Mouse (Mus musculus) G1E (cell line): ENCODE measurements at regions not wholly inside any gene's neighbourhood (a gene's known extent, or its start where the extent isn't known, plus 50 kb on each side); places are given as distances from the start of the nearest gene placed in this dataset.

ENCODE experiments used
- ATAC-seq: 2 replicates; pipeline ENCODE4 v1.8.0; 2016; ENCODE audit warnings: mild to moderate bottlenecking; ENCODE audit not compliant: insufficient number of reproducible peaks, poor library complexity, low FRiP score, severe bottlenecking; ENCODE audit errors: extremely low read depth
- DNase-seq: peaks from one replicate; pipeline ENCODE4 v3.0.0; 2012; ENCODE audit warnings: low spot score
- H3K27me3 ChIP-seq: 2 replicates; pipeline ENCODE4 v1.6.1; 2012; ENCODE audit warnings: mild to moderate bottlenecking, low read length, inconsistent platforms; ENCODE audit not compliant: insufficient read depth
- H3K36me3 ChIP-seq: replicated peaks from 2 replicates; pipeline ENCODE3; 2012; ENCODE audit warnings: mild to moderate bottlenecking, inconsistent platforms
- H3K4me1 ChIP-seq: 2 replicates; pipeline ENCODE4 v1.6.1; 2012; ENCODE audit warnings: low read depth, low read length, inconsistent platforms, mixed read lengths; ENCODE audit not compliant: insufficient read depth
- H3K4me3 ChIP-seq: 2 replicates; pipeline ENCODE4 v1.5.1; 2012; ENCODE audit warnings: low read depth, mild to moderate bottlenecking, inconsistent platforms, low read length, moderate library complexity, mixed read lengths
- H3K9me3 ChIP-seq: replicated peaks from 2 replicates; pipeline ENCODE4 v1.6.1; 2012; ENCODE audit warnings: inconsistent platforms
- CTCF ChIP-seq: IDR thresholded peaks from 2 replicates; pipeline ENCODE4 v1.5.1; 2012; ENCODE audit warnings: low read depth, low read length, inconsistent platforms, mixed read lengths
- GATA1 ChIP-seq: IDR thresholded peaks from 2 replicates; pipeline ENCODE4 v1.6.1; 2012; ENCODE audit warnings: borderline replicate concordance, low read length, inconsistent platforms, mixed read lengths
- GATA2 ChIP-seq: IDR thresholded peaks from 2 replicates; pipeline ENCODE4 v1.6.1; 2012; ENCODE audit warnings: low read depth, low read length, inconsistent platforms, borderline replicate concordance
- POLR2AphosphoS5 ChIP-seq: IDR thresholded peaks from 2 replicates; pipeline ENCODE4 v1.6.1; 2012; ENCODE audit warnings: low read depth, low read length, inconsistent platforms; ENCODE audit not compliant: insufficient replicate concordance
- TAL1 ChIP-seq: conservative IDR thresholded peaks from 2 replicates; pipeline ENCODE4 v1.6.1; 2012; ENCODE audit warnings: low read depth, low read length, inconsistent platforms, mixed read lengths

GRCm38 (mm10) chr17:16571403-16571802 is 492.5 kb upstream of the Zfp960 start:
- Histone ChIP-seq H3K4me3 (no peak overlapping the region), H3K36me3 (no peaks in the 10 kb centered on the region), H3K4me1 (no peaks in the 10 kb centered on the region), H3K27me3 (no peaks in the 10 kb centered on the region), H3K9me3 (no peaks in the 10 kb centered on the region)
- no peak for TF ChIP-seq TAL1
- ATAC-seq: no peak
- no peak for DNase-seq

GRCm38 (mm10) chr17:16588791-16589190 is 475.1 kb upstream of the Zfp960 start:
- no peak for ATAC-seq
- DNase-seq: no peak
- no peaks in the 10 kb centered on the region for H3K4me1 ChIP-seq
- TF ChIP-seq GATA1: no peak
- no peak for TF ChIP-seq CTCF
- no peak for TF ChIP-seq POLR2AphosphoS5
- TF ChIP-seq TAL1: no peak
- TF ChIP-seq GATA2: no peak
- H3K36me3 ChIP-seq: no peaks in the 10 kb centered on the region
- H3K27me3 ChIP-seq: no peaks in the 10 kb centered on the region
- no peaks in the 10 kb centered on the region for H3K9me3 ChIP-seq
- H3K4me3 ChIP-seq: no peak overlapping the region

- DNase-seq (no peak), ATAC-seq (no peak)
- Histone ChIP-seq H3K36me3 (no peaks in the 10 kb centered on the region), H3K9me3 (no peaks in the 10 kb centered on the region), H3K27me3 (no peaks in the 10 kb centered on the region), H3K4me1 (no peaks in the 10 kb centered on the region), H3K4me3 (no peak overlapping the region)
- no peak for TF ChIP-seq GATA1
- no peak for TF ChIP-seq CTCF
- no peak for TF ChIP-seq POLR2AphosphoS5
- TF ChIP-seq GATA2: no peak
- no peak for TF ChIP-seq TAL1
Observed at GRCm38 (mm10) chr17:16599671-16600070, 464.2 kb upstream of the Zfp960 start.

- H3K27me3 ChIP-seq: no peaks in the 10 kb centered on the region
- ATAC-seq (no peak), DNase-seq (no peak)
- no peaks in the 10 kb centered on the region for H3K36me3 ChIP-seq
- H3K4me3 ChIP-seq: no peak overlapping the region
- H3K4me1 ChIP-seq: no peaks in the 10 kb centered on the region
- TF ChIP-seq GATA2: no peak
- no peak for TF ChIP-seq CTCF
- TF ChIP-seq POLR2AphosphoS5: no peak
- TF ChIP-seq TAL1: no peak
- no peak for TF ChIP-seq GATA1
- no peaks in the 10 kb centered on the region for H3K9me3 ChIP-seq
Observed at GRCm38 (mm10) chr17:16612405-16612979, 451.4 kb upstream of the Zfp960 start.

GRCm38 (mm10) chr17:16621931-16622556 is 441.9 kb upstream of the Zfp960 start:
- ATAC-seq: no peak
- Histone ChIP-seq H3K4me1 (no peaks in the 10 kb centered on the region), H3K27me3 (no peaks in the 10 kb centered on the region; the same call in 1 of the 2 replicates), H3K9me3 (no peaks in the 10 kb centered on the region), H3K36me3 (no peaks in the 10 kb centered on the region), H3K4me3 (no peak overlapping the region)
- no peak for DNase-seq
- TF ChIP-seq GATA1 (no peak), GATA2 (no peak)

- no peaks in the 10 kb centered on the region for H3K4me1 ChIP-seq
- TF ChIP-seq GATA1: no peak
- TF ChIP-seq CTCF: no peak
- no peak for TF ChIP-seq POLR2AphosphoS5
- TF ChIP-seq GATA2: no peak
- no peak for TF ChIP-seq TAL1
- no peaks in the 10 kb centered on the region for H3K36me3 ChIP-seq
- H3K9me3 ChIP-seq: no peaks in the 10 kb centered on the region
- ATAC-seq: no peak
- H3K27me3 ChIP-seq: no peaks in the 10 kb centered on the region
- H3K4me3 ChIP-seq: no peak overlapping the region
- DNase-seq: no peak
Observed at GRCm38 (mm10) chr17:16629854-16630253, 434.1 kb upstream of the Zfp960 start.

- H3K27me3 ChIP-seq: no peaks in the 10 kb centered on the region
- ATAC-seq (no peak), DNase-seq (no peak)
- H3K4me3 ChIP-seq: no peak overlapping the region
- H3K9me3 ChIP-seq: no peaks in the 10 kb centered on the region
- no peaks in the 10 kb centered on the region for H3K36me3 ChIP-seq
- no peaks in the 10 kb centered on the region for H3K4me1 ChIP-seq
- no peak for TF ChIP-seq CTCF
- TF ChIP-seq POLR2AphosphoS5: no peak
- TF ChIP-seq GATA1: no peak
- TF ChIP-seq TAL1: no peak
- TF ChIP-seq GATA2: no peak
Observed at GRCm38 (mm10) chr17:16633426-16633825, 430.5 kb upstream of the Zfp960 start.
